Mouse (Mus musculus): Measurements from ENCODE around the gene Pacs2. TPM values are rescaled to one million over a fixed set of nuclear protein-coding genes. Genes with fewer than 3 reads are reported as not detected.

Gene Pacs2
- total and polyA plus RNA-seq, 2 experiments = 5.2 to 15.3 TPM

GRCm38 (mm10) chr12:112976371-112977073 is 37.8 kb upstream of the Pacs2 start, which contains the start of gene Btbd6:
TSS of gene Btbd6 (plus strand) at chr12:112976482.
- Histone ChIP-seq H3K79me2 (ENCODE audit: control insufficient read depth, insufficient read depth, low read length) (no peaks in the 10 kb centered on the region; the same call in 1 of the 2 replicates), H3K4me1 (ENCODE audit: control insufficient read depth, insufficient read depth, low read length) (peaks cover 7% of the 10 kb centered on the region), H3K27me3 (ENCODE audit: control insufficient read depth, insufficient read depth, low read length) (no peaks in the 10 kb centered on the region), H3K27ac (replicated peaks; ENCODE audit: insufficient read depth, low read depth, low read length) (peak within 1 kb of the TSS; percentile 94), H3K4me3 (ENCODE audit: insufficient read depth, low read depth, low read length) (peak within 1 kb of the TSS; percentile 85), H3K9ac (ENCODE audit: low read depth, low read length) (peak within 1 kb of the TSS; percentile 91), H3K36me3 (ENCODE audit: control insufficient read depth, insufficient read depth, low read length) (peaks cover 17% of the 10 kb centered on the region)
- peak; percentile 74 for DNase-seq (ENCODE audit: extremely low read depth, low read depth, low spot score)
- WGBS = under 1% methylated on average over 80 of the region's 80 CpGs
- TF ChIP-seq POLR2A (IDR thresholded peaks at IDR 0.05; ENCODE audit: extremely low read depth, insufficient read depth, low read length) (0 out of 2 replicates have a peak, but pooled peaks have one; percentile 42), CTCF (IDR thresholded peaks at IDR 0.05; ENCODE audit: low read depth, low read length) (peak; percentile 64)

GRCm38 (mm10) chr12:112977156-112977555 is 37.2 kb upstream of the Pacs2 start:
- WGBS = 66% methylated on average over 12 of the region's 12 CpGs
- no peak for TF ChIP-seq CTCF (IDR thresholded peaks at IDR 0.05; ENCODE audit: low read depth, low read length)
- TF ChIP-seq POLR2A (IDR thresholded peaks at IDR 0.05; ENCODE audit: extremely low read depth, insufficient read depth, low read length) = no peak
- Histone ChIP-seq H3K27ac (replicated peaks; ENCODE audit: insufficient read depth, low read depth, low read length) (peak overlapping the region; percentile 94), H3K9ac (ENCODE audit: low read depth, low read length) (peak overlapping the region; percentile 91), H3K4me1 (ENCODE audit: control insufficient read depth, insufficient read depth, low read length) (peaks cover 7% of the 10 kb centered on the region), H3K4me3 (ENCODE audit: insufficient read depth, low read depth, low read length) (peak overlapping the region; percentile 85), H3K36me3 (ENCODE audit: control insufficient read depth, insufficient read depth, low read length) (peaks cover 14% of the 10 kb centered on the region), H3K79me2 (ENCODE audit: control insufficient read depth, insufficient read depth, low read length) (no peaks in the 10 kb centered on the region; the same call in 1 of the 2 replicates), H3K27me3 (ENCODE audit: control insufficient read depth, insufficient read depth, low read length) (no peaks in the 10 kb centered on the region)
- DNase-seq (ENCODE audit: extremely low read depth, low read depth, low spot score) = peak; percentile 5

- H3K36me3 ChIP-seq (ENCODE audit: control insufficient read depth, insufficient read depth, low read length) = peaks cover 18% of the 10 kb centered on the region
- peaks cover 2% of the 10 kb centered on the region; the same call in 1 of the 2 replicates for H3K79me2 ChIP-seq (ENCODE audit: control insufficient read depth, insufficient read depth, low read length)
- no peak for DNase-seq (ENCODE audit: extremely low read depth, low read depth, low spot score)
- TF ChIP-seq CTCF (IDR thresholded peaks at IDR 0.05; ENCODE audit: low read depth, low read length) = no peak
- TF ChIP-seq POLR2A (IDR thresholded peaks at IDR 0.05; ENCODE audit: extremely low read depth, insufficient read depth, low read length) = no peak
- peaks cover 6% of the 10 kb centered on the region for H3K4me1 ChIP-seq (ENCODE audit: control insufficient read depth, insufficient read depth, low read length)
- H3K27me3 ChIP-seq (ENCODE audit: control insufficient read depth, insufficient read depth, low read length) = no peaks in the 10 kb centered on the region
- no peak overlapping the region for H3K27ac ChIP-seq (replicated peaks; ENCODE audit: insufficient read depth, low read depth, low read length)
- no peak overlapping the region for H3K9ac ChIP-seq (ENCODE audit: low read depth, low read length)
- WGBS = 87% methylated on average over 2 of the region's 2 CpGs
- no peak overlapping the region for H3K4me3 ChIP-seq (ENCODE audit: insufficient read depth, low read depth, low read length)
Measured at GRCm38 (mm10) chr12:112982031-112982430, 32.3 kb upstream of the Pacs2 start.

GRCm38 (mm10) chr12:112985346-112985745 is 29.0 kb upstream of the Pacs2 start:
- H3K27me3 ChIP-seq (ENCODE audit: control insufficient read depth, insufficient read depth, low read length) = no peaks in the 10 kb centered on the region
- H3K9ac ChIP-seq (ENCODE audit: low read depth, low read length) = no peak overlapping the region
- peaks cover 2% of the 10 kb centered on the region; the same call in 1 of the 2 replicates for H3K79me2 ChIP-seq (ENCODE audit: control insufficient read depth, insufficient read depth, low read length)
- 97% methylated on average over 6 of the region's 6 CpGs for WGBS
- H3K36me3 ChIP-seq (ENCODE audit: control insufficient read depth, insufficient read depth, low read length) = peaks cover 21% of the 10 kb centered on the region
- no peaks in the 10 kb centered on the region for H3K4me1 ChIP-seq (ENCODE audit: control insufficient read depth, insufficient read depth, low read length)
- no peak for DNase-seq (ENCODE audit: extremely low read depth, low read depth, low spot score)
- no peak overlapping the region for H3K4me3 ChIP-seq (ENCODE audit: insufficient read depth, low read depth, low read length)
- no peak overlapping the region for H3K27ac ChIP-seq (replicated peaks; ENCODE audit: insufficient read depth, low read depth, low read length)
- TF ChIP-seq CTCF (IDR thresholded peaks at IDR 0.05; ENCODE audit: low read depth, low read length) (peak; percentile 54), POLR2A (IDR thresholded peaks at IDR 0.05; ENCODE audit: extremely low read depth, insufficient read depth, low read length) (no peak)

- Histone ChIP-seq H3K9ac (ENCODE audit: low read depth, low read length) (no peak overlapping the region), H3K27me3 (ENCODE audit: control insufficient read depth, insufficient read depth, low read length) (no peaks in the 10 kb centered on the region), H3K79me2 (ENCODE audit: control insufficient read depth, insufficient read depth, low read length) (peaks cover 6% of the 10 kb centered on the region; the same call in 1 of the 2 replicates), H3K27ac (replicated peaks; ENCODE audit: insufficient read depth, low read depth, low read length) (no peak overlapping the region), H3K4me3 (ENCODE audit: insufficient read depth, low read depth, low read length) (no peak overlapping the region), H3K36me3 (ENCODE audit: control insufficient read depth, insufficient read depth, low read length) (peaks cover 22% of the 10 kb centered on the region), H3K4me1 (ENCODE audit: control insufficient read depth, insufficient read depth, low read length) (no peaks in the 10 kb centered on the region)
- peak; percentile 63 for TF ChIP-seq CTCF (IDR thresholded peaks at IDR 0.05; ENCODE audit: low read depth, low read length)
- no peak for TF ChIP-seq POLR2A (IDR thresholded peaks at IDR 0.05; ENCODE audit: extremely low read depth, insufficient read depth, low read length)
- DNase-seq (ENCODE audit: extremely low read depth, low read depth, low spot score) = no peak
- 84% methylated on average over 6 of the region's 6 CpGs for WGBS
Measured at GRCm38 (mm10) chr12:112987877-112988276, 26.4 kb upstream of the Pacs2 start.
